ENCODE assay signal across 8 mouse cellular contexts in the genomic region with DNA sequence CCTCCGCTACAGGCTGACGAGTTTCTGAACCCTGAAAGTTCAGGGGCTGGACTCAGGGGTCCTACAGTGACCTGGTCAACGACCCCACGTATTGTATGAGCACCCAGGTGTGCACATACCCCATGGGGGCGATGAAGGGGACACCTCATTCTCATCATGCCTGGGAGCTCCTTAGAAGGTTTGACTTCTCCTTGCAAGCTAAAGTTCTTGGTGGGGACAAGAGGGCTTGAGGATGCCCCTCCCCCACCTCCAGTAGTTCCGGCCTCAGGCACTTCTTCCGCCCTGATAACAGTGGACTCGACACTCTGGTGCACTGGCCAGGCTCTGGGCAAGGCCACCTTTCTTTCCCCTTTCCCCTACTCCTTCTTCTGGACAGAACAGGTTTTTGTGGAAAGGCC. TPM values are rescaled to one million over a fixed set of nuclear protein-coding genes. Genes with fewer than 3 reads are reported as not detected.
DNase-seq lines count a peak whose midpoint lies in the region; ATAC-seq and TF ChIP-seq lines count a peak whose summit lies in the region.

No protein-coding gene starts in this region.

- H3K27ac ChIP-seq in layer of hippocampus, adult 2 months, result no peak overlapping the region
- H3K27ac ChIP-seq in embryonic facial prominence, embryonic 13.5 days, result no peak overlapping the region
- peak overlapping the region; percentile 84 for H3K27ac ChIP-seq in intestine, postnatal 0 days (ENCODE audit: low read depth, low read length)
- H3K27ac ChIP-seq in stomach, postnatal 0 days (replicated peaks), result peak overlapping the region; percentile 79

- no peak for TF ChIP-seq CTCF in layer of hippocampus, adult 2 months (conservative IDR thresholded peaks at IDR 0.05)
- no peak for TF ChIP-seq CTCF in intestine, postnatal 0 days (IDR thresholded peaks at IDR 0.05; ENCODE audit: low read depth)
- TF ChIP-seq CTCF in stomach, postnatal 0 days (IDR thresholded peaks at IDR 0.05; ENCODE audit: low read depth), result no peak

- peaks cover 31% of the 10 kb centered on the region for H3K27me3 ChIP-seq in embryonic facial prominence, embryonic 13.5 days
- no peaks in the 10 kb centered on the region for H3K27me3 ChIP-seq in intestine, postnatal 0 days (replicated peaks; ENCODE audit: control insufficient read depth, insufficient read depth, low read length)
- no peaks in the 10 kb centered on the region for H3K27me3 ChIP-seq in stomach, postnatal 0 days (ENCODE audit: control insufficient read depth, insufficient read depth, low read length)

- intact Hi-C loops in left cerebral cortex, postnatal 36 days (cut with DNase I), result no loop called here
- intact Hi-C loops in left cerebral cortex, postnatal 10 days (cut with DNase I), result no loop called here

- peak overlapping the region; percentile 52 for H3K4me3 ChIP-seq in layer of hippocampus, adult 2 months
- H3K4me3 ChIP-seq in embryonic facial prominence, embryonic 13.5 days, result peak overlapping the region; percentile 56
- peak overlapping the region; percentile 81 for H3K4me3 ChIP-seq in intestine, postnatal 0 days (ENCODE audit: low read depth, low read length)
- peak overlapping the region; percentile 65 for H3K4me3 ChIP-seq in stomach, postnatal 0 days (ENCODE audit: low read depth, low read length)

- H3K36me3 ChIP-seq in embryonic facial prominence, embryonic 13.5 days, result no peaks in the 10 kb centered on the region
- peaks cover 28% of the 10 kb centered on the region for H3K36me3 ChIP-seq in intestine, postnatal 0 days (ENCODE audit: control insufficient read depth, insufficient read depth)
- 0 out of 2 replicates have a peak, but pooled peaks cover 1% of the 10 kb centered on the region for H3K36me3 ChIP-seq in stomach, postnatal 0 days (ENCODE audit: control insufficient read depth, insufficient read depth, low read length)

- DNase-seq in layer of hippocampus, adult 2 months (ENCODE audit: low spot score in 2 of 2), result no peak
- DNase-seq in layer of hippocampus, adult 8-10 months (ENCODE audit: low spot score in 2 of 2), result no peak
- DNase-seq in lung, postnatal 36 days, result peak; percentile 61
- peak; percentile 80 for DNase-seq in stomach, postnatal 0 days (ENCODE audit: low spot score)
- no peak for DNase-seq in left cerebral cortex, postnatal 36 days (ENCODE audit: low spot score in 2 of 2)
- DNase-seq in left cerebral cortex, postnatal 10 days (ENCODE audit: extremely low spot score in 1 of 2, low spot score in 2 of 2), result no peak

- TF ChIP-seq EP300 in stomach, postnatal 0 days (optimal IDR thresholded peaks at IDR 0.05), result no peak

- peak overlapping the region; percentile 72 for H3K9ac ChIP-seq in embryonic facial prominence, embryonic 13.5 days
- H3K9ac ChIP-seq in intestine, postnatal 0 days (ENCODE audit: low read depth, low read length), result peak overlapping the region; percentile 85
- peak overlapping the region; percentile 76 for H3K9ac ChIP-seq in stomach, postnatal 0 days (ENCODE audit: low read length)

- WGBS in embryonic facial prominence, embryonic 13.5 days, result 18% methylated on average over 8 of the region's 8 CpGs
- WGBS in intestine, postnatal 0 days, result 8% methylated on average over 8 of the region's 8 CpGs
- WGBS in stomach, postnatal 0 days, result 17% methylated on average over 8 of the region's 8 CpGs

- ATAC-seq in embryonic facial prominence, embryonic 13.5 days (ENCODE audit: insufficient number of reproducible peaks, insufficient read depth, low FRiP score, low TSS enrichment, low read depth), result no peak
- ATAC-seq in intestine, postnatal 0 days, result peak; percentile 39
- peak; percentile 81 for ATAC-seq in stomach, postnatal 0 days (ENCODE audit: low FRiP score, low TSS enrichment)

- peak overlapping the region; percentile 76 for H3K4me2 ChIP-seq in embryonic facial prominence, embryonic 13.5 days
- peak overlapping the region; percentile 78 for H3K4me2 ChIP-seq in intestine, postnatal 0 days (replicated peaks; ENCODE audit: low read depth)
- H3K4me2 ChIP-seq in stomach, postnatal 0 days (replicated peaks; ENCODE audit: low read depth), result peak overlapping the region; percentile 65

- peaks cover 7% of the 10 kb centered on the region; the same call in 1 of the 2 replicates for H3K4me1 ChIP-seq in embryonic facial prominence, embryonic 13.5 days
- H3K4me1 ChIP-seq in intestine, postnatal 0 days (replicated peaks; ENCODE audit: control insufficient read depth, insufficient read depth, low read length), result no peaks in the 10 kb centered on the region; the same call in 1 of the 2 replicates
- no peaks in the 10 kb centered on the region for H3K4me1 ChIP-seq in stomach, postnatal 0 days (replicated peaks; ENCODE audit: control insufficient read depth, insufficient read depth)

- H3K9me3 ChIP-seq in embryonic facial prominence, embryonic 13.5 days, result no peaks in the 10 kb centered on the region
- no peaks in the 10 kb centered on the region for H3K9me3 ChIP-seq in intestine, postnatal 0 days (ENCODE audit: control insufficient read depth)
- H3K9me3 ChIP-seq in stomach, postnatal 0 days (ENCODE audit: control insufficient read depth, low read length), result no peaks in the 10 kb centered on the region

RNA-seq across cellular contexts. Expression of gene Stxbp2, which starts 0.7 kb away (rescaled TPM):
- total RNA-seq in layer of hippocampus, adult 2 months (2021), result 10 to 100 TPM; 43.3 to 55.7 TPM
- 10 to 100 TPM; 59.8 to 87.1 (median 69.4) TPM for total RNA-seq in layer of hippocampus, adult 8-10 months (2022)
- 35.8 and 39.3 TPM in 2 replicates for polyA plus RNA-seq in embryonic facial prominence, embryonic 13.5 days (2015; fragmentation: Nextera tagmentation; extraction: Ambion mirVana)
- polyA plus RNA-seq in intestine, postnatal 0 days (2015; fragmentation: Nextera tagmentation; extraction: Ambion mirVana), result 163 and 185 TPM in 2 replicates
- polyA plus RNA-seq in stomach, postnatal 0 days (2015; fragmentation: Nextera tagmentation; extraction: Ambion mirVana), result 111 and 121 TPM in 2 replicates
- 10 to 100 TPM; 44.0 to 61.7 TPM for total RNA-seq in left cerebral cortex, postnatal 36 days (2021)
- total RNA-seq in left cerebral cortex, postnatal 10 days (2021), result 10 to 100 TPM; 57.0 to 59.3 TPM

RNA-seq across cellular contexts. Expression of gene Pcp2, which starts 6.1 kb away (rescaled TPM):
- total RNA-seq in layer of hippocampus, adult 2 months (2021), result 1 to 10 TPM in 1 of 2 experiments, under 1 TPM in 1; 0.88 to 3.6 TPM
- total RNA-seq in layer of hippocampus, adult 8-10 months (2022), result not detected
- polyA plus RNA-seq in embryonic facial prominence, embryonic 13.5 days (2015; fragmentation: Nextera tagmentation; extraction: Ambion mirVana), result 0.56 and 0.72 TPM in 2 replicates
- not detected in 2 replicates for polyA plus RNA-seq in intestine, postnatal 0 days (2015; fragmentation: Nextera tagmentation; extraction: Ambion mirVana)
- 0.25 TPM in 1 of 2 replicates, not detected in the other for polyA plus RNA-seq in stomach, postnatal 0 days (2015; fragmentation: Nextera tagmentation; extraction: Ambion mirVana)
- not detected for total RNA-seq in left cerebral cortex, postnatal 36 days (2021)
- total RNA-seq in left cerebral cortex, postnatal 10 days (2021), result not detected

RNA-seq across cellular contexts. Expression of gene Pet100, which starts 10.1 kb away (rescaled TPM):
- 10 to 100 TPM; 87.0 to 87.3 TPM for total RNA-seq in layer of hippocampus, adult 2 months (2021)
- 100 to 1,000 TPM in 1 of 4 experiments, 10 to 100 TPM in 3; 42.2 to 100 (median 80.9) TPM for total RNA-seq in layer of hippocampus, adult 8-10 months (2022)
- polyA plus RNA-seq in embryonic facial prominence, embryonic 13.5 days (2015; fragmentation: Nextera tagmentation; extraction: Ambion mirVana), result 100 and 112 TPM in 2 replicates
- polyA plus RNA-seq in intestine, postnatal 0 days (2015; fragmentation: Nextera tagmentation; extraction: Ambion mirVana), result 152 TPM in 2 replicates
- 143 and 171 TPM in 2 replicates for polyA plus RNA-seq in stomach, postnatal 0 days (2015; fragmentation: Nextera tagmentation; extraction: Ambion mirVana)
- 10 to 100 TPM; 75.6 to 85.4 TPM for total RNA-seq in left cerebral cortex, postnatal 36 days (2021)
- total RNA-seq in left cerebral cortex, postnatal 10 days (2021), result 10 to 100 TPM; 78.6 to 80.1 TPM

RNA-seq across cellular contexts. Expression of gene Xab2, which starts 10.4 kb away (rescaled TPM):
- 10 to 100 TPM; 39.6 to 41.4 TPM for total RNA-seq in layer of hippocampus, adult 2 months (2021)
- 10 to 100 TPM; 39.1 to 45.9 (median 41.4) TPM for total RNA-seq in layer of hippocampus, adult 8-10 months (2022)
- 59.2 and 62.2 TPM in 2 replicates for polyA plus RNA-seq in embryonic facial prominence, embryonic 13.5 days (2015; fragmentation: Nextera tagmentation; extraction: Ambion mirVana)
- polyA plus RNA-seq in intestine, postnatal 0 days (2015; fragmentation: Nextera tagmentation; extraction: Ambion mirVana), result 16.8 and 17.5 TPM in 2 replicates
- polyA plus RNA-seq in stomach, postnatal 0 days (2015; fragmentation: Nextera tagmentation; extraction: Ambion mirVana), result 23.3 and 25.5 TPM in 2 replicates
- 10 to 100 TPM; 36.6 to 36.9 TPM for total RNA-seq in left cerebral cortex, postnatal 36 days (2021)
- 10 to 100 TPM; 32.4 to 36.3 TPM for total RNA-seq in left cerebral cortex, postnatal 10 days (2021)

RNA-seq across cellular contexts. Expression of gene Retn, which starts 24.1 kb away (rescaled TPM):
- 1 to 10 TPM in 1 of 2 experiments, under 1 TPM in 1; 0.67 to 1.1 TPM for total RNA-seq in layer of hippocampus, adult 2 months (2021)
- total RNA-seq in layer of hippocampus, adult 8-10 months (2022), result 1 to 10 TPM in 1 of 4 experiments, under 1 TPM in 3; 0.61 to 1.3 (median 0.75) TPM
- polyA plus RNA-seq in embryonic facial prominence, embryonic 13.5 days (2015; fragmentation: Nextera tagmentation; extraction: Ambion mirVana), result not detected in 2 replicates
- not detected in 2 replicates for polyA plus RNA-seq in intestine, postnatal 0 days (2015; fragmentation: Nextera tagmentation; extraction: Ambion mirVana)
- polyA plus RNA-seq in stomach, postnatal 0 days (2015; fragmentation: Nextera tagmentation; extraction: Ambion mirVana), result not detected in 2 replicates
- 1 to 10 TPM in 1 of 2 experiments, under 1 TPM in 1; 0.49 to 1.4 TPM for total RNA-seq in left cerebral cortex, postnatal 36 days (2021)
- total RNA-seq in left cerebral cortex, postnatal 10 days (2021), result 1 to 10 TPM in 1 of 2 experiments, under 1 TPM in 1; 0.81 to 1.0 TPM

Comparison
In these comparisons a context has a peak if more than half of its experiments do, and no peak if none do; other contexts are left out.
1. DNase-seq: peak in lung, postnatal 36 days (single experiment) and stomach, postnatal 0 days (single experiment); none in layer of hippocampus, adult 2 months (0 of 2), layer of hippocampus, adult 8-10 months (0 of 2), left cerebral cortex, postnatal 36 days (0 of 2) and left cerebral cortex, postnatal 10 days (0 of 2).
2. H3K27ac ChIP-seq: peak in intestine, postnatal 0 days (single experiment) and stomach, postnatal 0 days (single experiment); none in layer of hippocampus, adult 2 months (single experiment) and embryonic facial prominence, embryonic 13.5 days (single experiment).
3. Peak in every context shown above with its lines, with median percentiles within 50 percentile points of each other: H3K4me3 ChIP-seq, H3K4me2 ChIP-seq and H3K9ac ChIP-seq.